11 mouse cellular contexts compared by ENCODE assay signal in the genomic region with DNA sequence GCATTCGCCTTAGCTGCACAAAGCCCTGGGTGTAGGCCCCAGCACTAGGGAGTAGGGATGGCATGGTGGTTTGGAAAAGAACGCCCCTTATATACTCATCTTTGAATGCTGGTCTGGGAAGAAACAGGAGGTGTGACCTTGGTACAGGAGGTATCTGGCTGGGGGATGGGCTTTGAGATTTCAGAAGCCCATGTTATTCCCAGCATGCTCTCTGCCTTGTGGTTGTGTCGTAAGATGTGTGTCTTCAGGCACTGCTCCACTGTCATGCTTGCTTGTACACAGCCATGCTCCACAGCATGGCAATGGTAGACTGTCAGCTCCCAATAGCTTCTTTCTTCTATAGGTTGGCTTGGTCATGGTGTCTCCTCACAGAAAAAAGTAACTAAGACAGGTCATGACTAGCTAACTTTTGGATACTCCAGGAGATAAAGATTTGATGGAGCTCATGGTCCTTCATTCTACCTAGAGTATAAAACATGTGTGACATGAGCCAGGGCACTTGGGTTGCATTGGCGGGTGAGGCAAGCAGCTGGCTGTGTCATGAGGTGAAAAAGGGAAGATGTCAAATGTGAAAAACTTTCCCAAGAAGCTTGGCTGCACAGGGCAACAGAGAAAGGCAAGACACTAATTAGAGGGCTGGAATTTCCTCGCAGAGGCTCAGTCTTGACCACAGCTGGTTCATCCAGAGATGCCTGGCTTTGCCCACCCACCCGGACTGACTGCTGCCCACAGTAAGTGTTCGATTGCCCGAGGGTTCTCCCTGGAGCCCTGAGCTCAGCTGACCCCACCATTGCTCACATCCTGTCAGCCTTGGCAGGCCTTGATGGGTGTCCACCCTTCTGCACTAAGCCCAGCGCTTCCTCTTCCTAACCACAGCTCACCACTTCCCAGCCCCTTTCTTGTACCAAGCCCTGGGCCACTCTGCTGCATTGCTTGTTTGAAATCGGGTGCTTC. TPM values are rescaled to one million over a fixed set of nuclear protein-coding genes. Genes with fewer than 3 reads are reported as not detected.
A peak's percentile ranks its signal among the peaks of the same experiment; 100 is the strongest.
DNase-seq lines count a peak whose midpoint lies in the region; ATAC-seq lines count a peak whose summit lies in the region.
"Had no signal": no experiment of that assay in that cellular context is flagged by ENCODE, and none has a peak within 500 bp of the region (broad histone marks: within the 10 kb centered on the region; RNA-seq: fewer than 3 reads in every experiment).

No protein-coding gene starts in this region.

- WGBS in heart, embryonic 10.5 days, result 82% methylated on average over 10 of the region's 10 CpGs
- WGBS in hindbrain, embryonic 14.5 days, result 94% methylated on average over 10 of the region's 10 CpGs

- no peaks in the 10 kb centered on the region for H3K9me3 ChIP-seq in heart, embryonic 10.5 days
- H3K9me3 ChIP-seq in hindbrain, embryonic 14.5 days (ENCODE audit: control insufficient read depth, low read length), result no peaks in the 10 kb centered on the region
- H3K9me3 ChIP-seq: limb, embryonic 15.5 days had no signal

- H3K27ac ChIP-seq in heart, embryonic 10.5 days, result no peak overlapping the region
- H3K27ac ChIP-seq in brown adipose tissue, adult 24 weeks (replicated peaks; ENCODE audit: low read depth, low read length), result peak overlapping the region; percentile 44; the same call in 1 of the 2 replicates
- no peak overlapping the region for H3K27ac ChIP-seq in hindbrain, embryonic 14.5 days
- H3K27ac ChIP-seq: limb, embryonic 15.5 days had no signal

- no peaks in the 10 kb centered on the region for H3K27me3 ChIP-seq in heart, embryonic 10.5 days (ENCODE audit: insufficient read depth, poor library complexity, severe bottlenecking)
- no peaks in the 10 kb centered on the region for H3K27me3 ChIP-seq in hindbrain, embryonic 14.5 days (ENCODE audit: control insufficient read depth, insufficient read depth, low read length)
- H3K27me3 ChIP-seq: limb, embryonic 15.5 days had no signal

- H3K36me3 ChIP-seq in heart, embryonic 10.5 days, result no peaks in the 10 kb centered on the region
- no peaks in the 10 kb centered on the region for H3K36me3 ChIP-seq in hindbrain, embryonic 14.5 days (replicated peaks; ENCODE audit: control insufficient read depth, insufficient read depth)
- H3K36me3 ChIP-seq: limb, embryonic 15.5 days had no signal

- no peak overlapping the region for H3K4me2 ChIP-seq in hindbrain, embryonic 14.5 days (replicated peaks)
- H3K4me2 ChIP-seq: limb, embryonic 15.5 days had no signal

- H3K4me1 ChIP-seq in heart, embryonic 10.5 days, result peaks cover 12% of the 10 kb centered on the region
- no peaks in the 10 kb centered on the region for H3K4me1 ChIP-seq in brown adipose tissue, adult 24 weeks (ENCODE audit: control insufficient read depth, insufficient read depth, insufficient read length, low read length)
- no peaks in the 10 kb centered on the region for H3K4me1 ChIP-seq in hindbrain, embryonic 14.5 days (replicated peaks; ENCODE audit: control insufficient read depth, insufficient read depth, low read length)
- H3K4me1 ChIP-seq: limb, embryonic 15.5 days had no signal

- ATAC-seq in hindbrain, embryonic 14.5 days (ENCODE audit: low FRiP score), result no peak

- peak; percentile 99 for DNase-seq in heart, adult 11 months
- no peak for DNase-seq in heart, embryonic 10.5 days (ENCODE audit: low spot score)
- DNase-seq in 3134 (ENCODE audit: extremely low read depth, insufficient read length, low spot score), result peak; percentile 81
- peak; percentile 54 for DNase-seq in lung, postnatal 10 days
- no peak for DNase-seq in thymus, postnatal 36 days
- DNase-seq in hindbrain, embryonic 14.5 days (ENCODE audit: low spot score), result no peak
- DNase-seq in ovary, postnatal 10 days (ENCODE audit: low spot score), result no peak
- DNase-seq: cerebellum, adult 11 months; layer of hippocampus, postnatal 36 days had no signal

- H3K4me3 ChIP-seq in heart, embryonic 10.5 days, result no peak overlapping the region
- H3K4me3 ChIP-seq in brown adipose tissue, adult 24 weeks (ENCODE audit: insufficient read depth, low read depth, low read length), result no peak overlapping the region
- no peak overlapping the region for H3K4me3 ChIP-seq in hindbrain, embryonic 14.5 days (replicated peaks; ENCODE audit: low read length)
- H3K4me3 ChIP-seq: limb, embryonic 15.5 days had no signal

- no peak overlapping the region for H3K9ac ChIP-seq in hindbrain, embryonic 14.5 days
- H3K9ac ChIP-seq: limb, embryonic 15.5 days had no signal

RNA-seq across cellular contexts. Expression of gene Lrp1, which starts 10.6 kb away (rescaled TPM):
- 37.4 and 51.8 TPM in 2 replicates for polyA plus RNA-seq in heart, embryonic 10.5 days (2016; fragmentation: Nextera tagmentation; extraction: Ambion mirVana)
- 43.8 and 47.2 TPM in 2 replicates for polyA plus RNA-seq in brown adipose tissue, adult 24 weeks (2012; ENCODE audit: insufficient read depth, insufficient read length, missing spikeins)
- polyA plus RNA-seq in hindbrain, embryonic 14.5 days (2014; fragmentation: Nextera tagmentation; extraction: Ambion mirVana), result 118 and 119 TPM in 2 replicates

RNA-seq across cellular contexts. Expression of gene Stat6, which starts 11.2 kb away (rescaled TPM):
- 22.5 and 28.1 TPM in 2 replicates for polyA plus RNA-seq in heart, embryonic 10.5 days (2016; fragmentation: Nextera tagmentation; extraction: Ambion mirVana)
- polyA plus RNA-seq in brown adipose tissue, adult 24 weeks (2012; ENCODE audit: insufficient read depth, insufficient read length, missing spikeins), result 24.7 and 28.8 TPM in 2 replicates
- 4.7 and 5.5 TPM in 2 replicates for polyA plus RNA-seq in hindbrain, embryonic 14.5 days (2014; fragmentation: Nextera tagmentation; extraction: Ambion mirVana)

RNA-seq across cellular contexts. Expression of gene Nemp1, which starts 35.2 kb away (rescaled TPM):
- polyA plus RNA-seq in heart, embryonic 10.5 days (2016; fragmentation: Nextera tagmentation; extraction: Ambion mirVana), result 7.7 and 8.8 TPM in 2 replicates
- polyA plus RNA-seq in brown adipose tissue, adult 24 weeks (2012; ENCODE audit: insufficient read depth, insufficient read length, missing spikeins), result 1.0 and 2.5 TPM in 2 replicates
- 3.3 and 4.3 TPM in 2 replicates for polyA plus RNA-seq in hindbrain, embryonic 14.5 days (2014; fragmentation: Nextera tagmentation; extraction: Ambion mirVana)

RNA-seq across cellular contexts. Expression of gene Nab2, which starts 36.8 kb away (rescaled TPM):
- polyA plus RNA-seq in heart, embryonic 10.5 days (2016; fragmentation: Nextera tagmentation; extraction: Ambion mirVana), result 11.4 and 12.6 TPM in 2 replicates
- 4.2 and 6.3 TPM in 2 replicates for polyA plus RNA-seq in brown adipose tissue, adult 24 weeks (2012; ENCODE audit: insufficient read depth, insufficient read length, missing spikeins)
- polyA plus RNA-seq in hindbrain, embryonic 14.5 days (2014; fragmentation: Nextera tagmentation; extraction: Ambion mirVana), result 2.3 and 2.6 TPM in 2 replicates

Comparison
In these comparisons a context has a peak if more than half of its experiments do, and no peak if none do; other contexts are left out.
1. DNase-seq: peak in heart, adult 11 months (single experiment), 3134 (single experiment) and lung, postnatal 10 days (single experiment); none in heart, embryonic 10.5 days (single experiment), thymus, postnatal 36 days (0 of 2), hindbrain, embryonic 14.5 days (single experiment) and ovary, postnatal 10 days (single experiment).